Mouse (Mus musculus) embryo, embryonic 10.5 days (tissue): ENCODE data around the gene Fabp2.
"Not testable (repeated sequence)": the region's sequence is repeated elsewhere in the genome, so short reads cannot be mapped to it uniquely, and the experiment has no call there.

Source experiments
- DNase-seq: peaks from one replicate; pipeline ENCODE4 v3.0.0-alpha.2; 2015; ENCODE audit warnings: low spot score

Fabp2 gene

DNA sequence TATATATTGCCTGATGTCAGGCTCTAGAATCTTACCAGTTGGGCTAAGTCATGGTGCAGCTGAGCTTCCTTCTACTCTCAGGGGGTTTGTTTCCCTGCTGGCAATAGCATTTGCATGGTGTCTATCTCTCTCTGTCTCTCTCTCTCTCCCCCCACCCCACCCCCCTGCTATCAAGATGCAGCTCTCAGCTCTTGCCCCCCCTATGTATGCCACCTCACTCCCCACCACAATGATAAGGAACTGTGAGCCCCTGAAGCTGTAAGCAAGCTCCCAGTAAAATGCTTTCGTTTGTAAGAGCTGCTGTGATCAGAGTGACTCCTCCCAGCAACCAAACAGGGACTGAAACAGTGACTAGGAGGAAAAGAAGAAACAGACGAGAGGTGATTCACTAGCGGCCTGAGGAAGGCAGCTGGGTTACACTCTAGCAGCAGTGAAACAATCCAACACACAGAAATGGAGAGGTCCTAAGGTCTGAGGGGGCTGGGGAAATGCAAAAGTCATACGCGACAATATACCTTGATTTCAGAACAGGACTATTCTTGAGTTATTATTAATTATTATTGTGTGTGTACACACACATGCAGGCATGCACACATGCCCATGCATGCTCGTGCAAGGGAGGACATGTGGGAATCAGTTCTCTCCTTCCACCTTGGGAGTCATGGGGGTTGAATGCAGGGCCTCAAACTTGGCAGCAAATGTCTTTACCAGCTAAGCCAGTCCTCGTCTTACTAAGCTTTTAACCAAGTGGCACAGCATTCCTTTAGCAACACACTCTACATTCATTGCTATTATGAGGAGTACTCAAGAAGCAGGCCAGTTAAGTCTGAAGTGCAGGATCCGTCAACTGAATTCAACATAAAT is 25.9 kb downstream of the Fabp2 start:
- DNase-seq, result no peak

DNA sequence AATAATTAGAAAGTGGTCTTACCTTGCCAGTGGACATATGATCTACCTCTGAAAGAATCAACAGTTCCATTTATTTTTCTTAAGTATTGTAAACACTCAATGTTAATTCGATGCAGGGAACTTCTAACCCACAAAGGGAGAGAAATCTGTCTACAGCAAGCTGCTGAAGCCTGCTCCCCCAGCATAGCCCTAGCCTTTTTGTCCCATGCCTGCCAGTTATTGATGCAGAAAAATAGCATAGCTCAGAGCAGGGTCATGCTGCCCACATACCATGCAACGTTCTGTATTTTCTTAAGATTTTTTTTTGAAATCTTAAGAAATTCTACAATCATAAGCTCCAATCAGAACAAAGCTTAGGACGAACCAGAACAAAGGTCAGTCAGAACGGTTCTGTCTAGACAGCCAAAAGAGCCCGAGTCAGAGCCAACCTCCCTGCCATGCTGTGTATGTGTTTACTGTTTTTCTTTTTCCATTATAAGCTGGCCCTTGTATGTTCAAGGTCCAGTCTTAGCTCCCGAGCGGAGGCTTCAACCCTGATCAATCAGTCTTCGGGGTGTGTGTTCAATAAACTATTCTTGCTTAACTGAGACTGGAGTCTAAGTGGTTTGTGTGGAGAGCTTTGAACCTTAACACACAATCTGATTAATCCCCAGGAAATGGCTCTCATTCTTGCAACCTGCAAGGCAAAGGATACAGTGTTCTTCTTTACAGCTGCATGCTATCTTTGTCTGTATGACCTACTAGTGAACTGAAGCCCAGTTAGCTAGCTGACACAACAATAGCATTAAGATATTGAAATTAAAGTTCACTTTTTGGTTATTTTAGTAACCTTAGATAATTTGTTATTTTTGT is 27.0 kb downstream of the Fabp2 start:
- DNase-seq, result no peak

DNA sequence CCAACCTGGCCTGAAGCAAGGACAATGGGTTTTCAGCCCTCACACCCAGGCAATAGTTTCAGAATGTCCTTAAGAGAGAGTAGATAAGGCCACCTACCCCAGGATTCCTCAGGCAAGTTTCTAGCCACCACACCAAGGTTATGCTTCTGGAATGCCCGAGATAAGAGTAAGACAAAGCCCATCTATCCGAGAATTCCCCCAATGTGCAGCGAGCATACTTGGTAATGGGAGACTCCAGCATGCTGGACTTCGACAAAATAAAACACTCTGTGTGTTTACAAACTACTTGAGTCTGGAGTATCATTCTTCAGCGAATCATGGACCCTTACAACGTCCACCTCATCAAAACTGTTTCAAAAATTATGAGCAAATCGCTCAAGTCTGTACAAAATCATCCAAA is 28.3 kb downstream of the Fabp2 start:
- peak; percentile 7 for DNase-seq

DNA sequence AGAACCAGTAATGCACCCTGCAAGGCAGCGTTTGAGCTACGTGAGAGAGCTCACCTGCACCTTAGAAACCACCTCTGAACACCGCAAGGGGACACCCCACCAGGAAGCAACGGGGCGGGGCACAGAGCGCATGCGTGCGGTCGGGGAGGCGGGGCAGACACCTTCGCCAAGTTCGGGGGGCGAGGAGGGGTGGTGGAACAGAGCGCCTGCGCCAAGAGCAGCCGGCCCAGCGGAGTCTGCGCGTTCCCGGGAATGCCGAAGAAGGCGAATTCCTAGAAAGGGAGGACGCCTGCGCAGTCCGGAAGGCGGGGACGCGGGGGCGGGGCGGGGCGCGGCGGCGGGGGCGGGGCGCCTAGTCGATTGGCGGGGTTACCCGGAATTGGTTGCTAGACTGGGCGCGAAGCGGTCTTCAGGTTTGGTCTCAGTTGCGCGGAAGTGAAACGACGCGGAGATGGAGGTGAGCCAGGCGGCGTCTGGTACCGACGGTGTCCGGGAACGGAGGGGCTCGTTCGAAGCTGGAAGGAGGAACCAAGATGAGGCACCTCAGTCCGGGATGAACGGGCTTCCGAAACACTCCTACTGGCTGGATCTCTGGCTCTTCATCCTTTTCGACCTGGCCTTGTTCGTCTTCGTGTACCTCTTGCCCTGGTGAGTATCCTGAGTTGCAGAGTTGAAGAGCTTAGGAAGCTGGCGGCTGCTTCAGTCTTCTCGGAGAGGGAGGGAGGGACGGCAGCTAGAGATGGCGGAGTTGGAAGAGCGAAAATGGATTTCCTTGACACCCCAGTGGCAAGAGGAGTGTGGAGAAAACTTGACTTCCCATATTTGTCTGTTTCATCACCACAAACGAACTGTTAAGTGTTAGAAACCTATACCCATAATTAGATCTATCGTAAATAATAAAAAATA is 29.4 kb downstream of the Fabp2 start, which contains the start of gene 1810037I17Rik:
TSS of gene 1810037I17Rik (plus strand) at position 195 of the 906 bp plus-strand sequence.
- peak; percentile 95 for DNase-seq

DNA sequence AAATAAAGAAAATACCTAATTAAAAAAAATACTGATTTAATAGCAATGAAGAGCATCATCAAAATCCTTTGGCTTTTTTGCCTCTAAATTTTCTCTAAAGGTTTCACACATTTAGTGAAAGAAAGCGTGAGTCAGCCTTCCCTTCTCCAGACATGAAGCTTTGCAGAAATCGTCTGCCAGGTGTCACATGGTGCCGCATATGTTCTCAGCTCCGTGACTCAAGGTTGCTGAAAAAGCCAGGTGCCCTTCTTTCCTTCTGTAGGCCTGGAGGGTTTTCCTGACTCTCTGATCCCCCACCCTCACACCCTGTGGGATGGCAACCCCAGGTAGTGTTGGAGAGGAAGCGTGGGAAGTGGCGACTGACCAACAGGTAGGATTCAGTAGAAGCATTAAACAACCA is 34.9 kb downstream of the Fabp2 start:
- DNase-seq, result no peak

DNA sequence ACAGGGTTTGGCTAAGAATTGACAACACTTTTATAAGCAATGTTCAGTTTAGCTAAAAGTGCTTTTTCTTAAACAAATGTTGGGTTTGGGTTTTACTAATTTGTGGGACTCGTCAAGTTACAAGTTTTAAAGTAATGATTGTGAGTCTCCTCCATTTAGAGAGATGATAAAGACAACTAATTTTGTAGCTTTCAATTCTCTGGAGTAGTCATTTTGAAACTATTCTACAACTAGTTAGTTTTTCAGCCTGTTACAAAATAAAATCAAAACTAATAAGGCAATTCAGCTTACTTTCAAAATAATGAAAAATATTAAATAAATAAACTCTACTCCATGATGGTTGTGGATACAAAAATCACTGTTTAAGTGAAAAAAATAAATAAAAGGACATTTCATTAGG is 37.6 kb downstream of the Fabp2 start:
- DNase-seq, result no peak

DNA sequence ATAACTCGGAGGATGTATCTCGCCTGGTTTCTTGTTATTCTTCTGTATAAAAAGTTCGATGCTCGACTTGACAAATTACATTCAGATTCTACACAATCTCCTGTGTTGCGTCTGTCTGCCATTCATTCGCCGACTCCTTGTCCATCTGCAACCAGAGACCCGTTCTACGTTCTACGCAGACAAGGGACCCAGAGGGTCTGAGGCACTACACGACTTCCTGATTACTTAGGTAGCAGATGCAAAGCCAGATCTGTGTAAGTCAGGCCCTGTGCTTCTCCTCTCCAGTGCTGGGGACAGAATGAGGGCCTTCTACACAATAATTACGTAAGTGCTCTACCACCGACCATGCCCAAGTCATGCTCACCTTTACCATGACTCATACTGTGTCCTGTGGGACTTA is 42.3 kb downstream of the Fabp2 start:
- DNase-seq, result not testable (repeated sequence)

DNA sequence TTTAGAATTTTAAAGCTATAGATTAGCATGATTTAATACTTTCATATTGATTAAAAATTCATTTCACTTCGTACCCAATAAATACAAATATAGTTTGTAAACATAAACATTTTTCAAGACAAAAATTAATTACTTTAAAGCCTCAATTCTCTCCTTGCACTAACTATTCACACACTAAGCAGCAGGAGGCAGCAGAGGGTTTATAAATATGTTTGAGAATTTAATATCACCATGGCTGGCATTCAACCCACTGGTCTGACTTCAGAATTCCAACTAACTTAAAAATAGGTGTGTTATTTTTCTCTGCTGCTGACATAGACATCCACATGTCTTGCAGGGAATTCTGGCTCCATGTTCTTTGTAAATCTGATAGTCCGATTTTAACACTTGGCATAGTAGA is 44.3 kb downstream of the Fabp2 start:
- DNase-seq, result peak; percentile 77

DNA sequence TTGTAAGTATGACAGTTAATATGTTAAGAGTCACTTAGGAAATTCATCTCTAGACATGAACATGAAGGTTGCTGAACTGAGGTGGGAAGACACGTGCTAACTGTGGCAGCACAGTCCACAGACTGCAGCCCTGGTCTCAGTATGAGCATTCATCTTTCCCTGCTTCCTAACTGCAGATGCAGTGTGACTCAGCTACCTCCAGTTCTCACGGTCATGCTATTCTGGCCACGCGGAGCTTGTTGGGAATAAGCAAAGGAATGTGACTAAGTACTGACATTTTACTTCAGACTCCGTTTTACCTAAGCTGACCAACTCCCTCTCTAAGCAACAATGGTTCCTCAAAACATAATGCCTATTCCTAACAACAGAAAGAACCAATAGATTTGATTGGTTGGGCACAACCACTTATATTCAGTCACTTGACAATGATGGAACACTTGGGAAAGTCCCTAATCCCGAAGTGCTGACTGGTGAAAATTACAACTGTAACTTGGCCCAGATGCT is 48.6 kb downstream of the Fabp2 start:
- no peak for DNase-seq
